Mouse (Mus musculus) kidney, embryonic 16.5 days (tissue): ENCODE measurements around the gene Fkbp14. TPM values are rescaled to one million over a fixed set of nuclear protein-coding genes. Genes with fewer than 3 reads are reported as not detected.
A peak's percentile ranks its signal among the peaks of the same experiment; 100 is the strongest.

Source experiments
- ATAC-seq: fragments of 200-750 bp; cut with Nextera tagmentation; 2 replicates; pipeline ENCODE4 v1.8.0; 2017; ENCODE audit warnings: moderate TSS enrichment; ENCODE audit not compliant: low FRiP score, low TSS enrichment
- H3K27ac ChIP-seq: fragments of 300-500 bp; sonication (generic); 2 replicates; pipeline ENCODE4 v1.5.1; 2014; ENCODE audit warnings: low read length
- H3K27me3 ChIP-seq: fragments of 300-500 bp; sonication (generic); 2 replicates; pipeline ENCODE4 v1.6.1; 2014; ENCODE audit warnings: low read length, control low read depth, mixed read lengths; ENCODE audit not compliant: insufficient read depth
- H3K36me3 ChIP-seq: fragments of 300-500 bp; sonication (generic); 2 replicates; pipeline ENCODE4 v1.6.1; 2014; ENCODE audit warnings: low read length, control low read depth, mixed read lengths; ENCODE audit not compliant: insufficient read depth
- H3K4me1 ChIP-seq: fragments of 300-500 bp; sonication (generic); 2 replicates; pipeline ENCODE4 v1.6.1; 2014; ENCODE audit warnings: low read length, control low read depth, mixed read lengths; ENCODE audit not compliant: insufficient read depth
- H3K4me2 ChIP-seq: fragments of 300-500 bp; sonication (generic); replicated peaks from 2 replicates; pipeline ENCODE4 v1.6.1; 2014; ENCODE audit warnings: low read depth, low read length
- H3K4me3 ChIP-seq: fragments of 300-500 bp; sonication (generic); 2 replicates; pipeline ENCODE4 v1.5.1; 2014; ENCODE audit warnings: mild to moderate bottlenecking, low read length
- H3K9ac ChIP-seq: fragments of 300-500 bp; sonication (generic); replicated peaks from 2 replicates; pipeline ENCODE4 v1.6.1; 2014; ENCODE audit warnings: low read length
- H3K9me3 ChIP-seq: fragments of 300-500 bp; sonication (generic); 2 replicates; pipeline ENCODE4 v1.6.1; 2016; ENCODE audit warnings: low read length, control low read depth
- WGBS: fragments of 180-500 bp; shearing (Covaris S2); extraction: QIAGEN DNeasy Blood & Tissue Kit; methylation state at CpG from one replicate; pipeline ENCODE4 v1.1.7; 2014; 5-methylcytosine and 5-hydroxymethylcytosine counted together
- polyA plus RNA-seq: library from polyadenylated mRNA; unstranded; fragments of >200 nt; fragmentation: Nextera tagmentation; extraction: Ambion mirVana; gene quantifications from 2 replicates; pipeline ENCODE4 v1.2.1, GENCODE M21; 2015

The Fkbp14 gene
- polyA plus RNA-seq, 1 experiment from 2014 or later = 30.9 TPM

GRCm38 (mm10) chr6:54606241-54606640, 9.1 kb upstream of the Fkbp14 start:
- Histone ChIP-seq H3K36me3 (no peaks in the 10 kb centered on the region; the same call in 1 of the 2 replicates), H3K4me3 (no peak overlapping the region), H3K9me3 (peaks cover 8% of the 10 kb centered on the region; the same call in 1 of the 2 replicates), H3K27me3 (no peaks in the 10 kb centered on the region), H3K4me2 (no peak overlapping the region), H3K27ac (no peak overlapping the region), H3K4me1 (peaks cover 12% of the 10 kb centered on the region), H3K9ac (no peak overlapping the region)
- 48% methylated on average over 4 of the region's 4 CpGs for WGBS
- no peak for ATAC-seq

- Histone ChIP-seq H3K9ac (no peak overlapping the region), H3K9me3 (peaks cover 8% of the 10 kb centered on the region; the same call in 1 of the 2 replicates), H3K4me1 (peaks cover 19% of the 10 kb centered on the region), H3K4me3 (no peak overlapping the region), H3K36me3 (no peaks in the 10 kb centered on the region; the same call in 1 of the 2 replicates), H3K4me2 (no peak overlapping the region), H3K27ac (no peak overlapping the region), H3K27me3 (no peaks in the 10 kb centered on the region)
- no peak for ATAC-seq
- 92% methylated on average over 1 of the region's 1 CpGs for WGBS
These were observed 7.0 kb upstream of the Fkbp14 start for GRCm38 (mm10) chr6:54604001-54604715.

GRCm38 (mm10) chr6:54602891-54603290, 5.8 kb upstream of the Fkbp14 start:
- Histone ChIP-seq H3K27ac (no peak overlapping the region), H3K36me3 (no peaks in the 10 kb centered on the region; the same call in 1 of the 2 replicates), H3K4me3 (no peak overlapping the region), H3K9ac (no peak overlapping the region), H3K27me3 (no peaks in the 10 kb centered on the region), H3K4me2 (no peak overlapping the region), H3K9me3 (peaks cover 3% of the 10 kb centered on the region; the same call in 1 of the 2 replicates), H3K4me1 (peaks cover 19% of the 10 kb centered on the region)
- no peak for ATAC-seq
- WGBS = 77% methylated on average over 2 of the region's 2 CpGs

- Histone ChIP-seq H3K27ac (no peak overlapping the region), H3K4me1 (peaks cover 26% of the 10 kb centered on the region), H3K4me3 (no peak overlapping the region), H3K4me2 (no peak overlapping the region), H3K9ac (no peak overlapping the region), H3K9me3 (peaks cover 3% of the 10 kb centered on the region; the same call in 1 of the 2 replicates), H3K27me3 (no peaks in the 10 kb centered on the region), H3K36me3 (no peaks in the 10 kb centered on the region; the same call in 1 of the 2 replicates)
- no peak; the same call in 1 of the 2 replicates for ATAC-seq
- 55% methylated on average over 5 of the region's 5 CpGs for WGBS
These were observed 3.7 kb upstream of the Fkbp14 start for GRCm38 (mm10) chr6:54600681-54601347.

- Histone ChIP-seq H3K9me3 (no peaks in the 10 kb centered on the region), H3K4me1 (peaks cover 29% of the 10 kb centered on the region), H3K36me3 (no peaks in the 10 kb centered on the region), H3K9ac (no peak overlapping the region), H3K27ac (no peak overlapping the region), H3K4me2 (no peak overlapping the region), H3K4me3 (no peak overlapping the region), H3K27me3 (no peaks in the 10 kb centered on the region)
- ATAC-seq = no peak
- 88% methylated on average over 3 of the region's 3 CpGs for WGBS
These were observed 603 bp upstream of the Fkbp14 start for GRCm38 (mm10) chr6:54597711-54598110.

- no peaks in the 10 kb centered on the region for H3K27me3 ChIP-seq
- H3K9ac ChIP-seq = peak overlapping the region; percentile 81
- peak overlapping the region; percentile 86 for H3K4me3 ChIP-seq
- under 1% methylated on average over 47 of the region's 48 CpGs for WGBS
- H3K36me3 ChIP-seq = no peaks in the 10 kb centered on the region
- peak overlapping the region; percentile 67 for H3K4me2 ChIP-seq
- peaks cover 26% of the 10 kb centered on the region for H3K4me1 ChIP-seq
- ATAC-seq = peak; percentile 62
- H3K27ac ChIP-seq = peak overlapping the region; percentile 76
- H3K9me3 ChIP-seq = no peaks in the 10 kb centered on the region
These were observed 1.7 kb downstream of the Fkbp14 start for GRCm38 (mm10) chr6:54595330-54595878.

GRCm38 (mm10) chr6:54594469-54595329, 2.4 kb downstream of the Fkbp14 start, which contains the start of gene Plekha8:
TSS of gene Plekha8 (plus strand) at chr6:54595111.
- Histone ChIP-seq H3K4me2 (peak within 1 kb of the TSS; percentile 67), H3K9me3 (no peaks in the 10 kb centered on the region), H3K36me3 (no peaks in the 10 kb centered on the region), H3K9ac (peak within 1 kb of the TSS; percentile 81), H3K4me3 (peak within 1 kb of the TSS; percentile 86), H3K27ac (peak within 1 kb of the TSS; percentile 76), H3K27me3 (no peaks in the 10 kb centered on the region), H3K4me1 (peaks cover 26% of the 10 kb centered on the region)
- ATAC-seq = peak; percentile 96
- WGBS = under 1% methylated on average over 48 of the region's 49 CpGs

GRCm38 (mm10) chr6:54593766-54594468, 3.2 kb downstream of the Fkbp14 start:
- Histone ChIP-seq H3K4me3 (peak overlapping the region; percentile 77), H3K4me2 (peak overlapping the region; percentile 82), H3K9me3 (no peaks in the 10 kb centered on the region), H3K9ac (0 out of 2 replicates have a peak overlapping the region, but pooled peaks have one; percentile 69), H3K4me1 (peaks cover 26% of the 10 kb centered on the region), H3K27ac (no peak overlapping the region; the same call in 1 of the 2 replicates), H3K27me3 (no peaks in the 10 kb centered on the region), H3K36me3 (no peaks in the 10 kb centered on the region)
- 38% methylated on average over 8 of the region's 8 CpGs for WGBS
- no peak for ATAC-seq
